Mouse (Mus musculus) midbrain, embryonic 10.5 days (tissue): ENCODE data around the gene Prickle2. TPM values are rescaled to one million over a fixed set of nuclear protein-coding genes. Genes with fewer than 3 reads are reported as not detected.

ENCODE experiments used
- DNase-seq: peaks from one replicate; pipeline ENCODE4 v3.0.0-alpha.2; 2017; ENCODE audit warnings: low spot score
- H3K27ac ChIP-seq: fragments of 300-500 bp; sonication (generic); replicated peaks from 2 replicates; pipeline ENCODE4 v1.5.1; 2016; ENCODE audit warnings: mild to moderate bottlenecking
- H3K27me3 ChIP-seq: fragments of 300-500 bp; sonication (generic); 2 replicates; pipeline ENCODE4 v1.6.1; 2016; ENCODE audit warnings: low read depth, mild to moderate bottlenecking; ENCODE audit not compliant: poor library complexity, severe bottlenecking
- H3K36me3 ChIP-seq: fragments of 300-500 bp; sonication (generic); 2 replicates; pipeline ENCODE4 v1.6.1; 2016; ENCODE audit warnings: mild to moderate bottlenecking, moderate library complexity
- H3K4me1 ChIP-seq: fragments of 300-500 bp; sonication (generic); 2 replicates; pipeline ENCODE4 v1.6.1; 2016
- H3K4me3 ChIP-seq: fragments of 300-500 bp; sonication (generic); 2 replicates; pipeline ENCODE4 v1.5.1; 2016; ENCODE audit warnings: mild to moderate bottlenecking, moderate library complexity
- H3K9me3 ChIP-seq: fragments of 300-500 bp; sonication (generic); replicated peaks from 2 replicates; pipeline ENCODE4 v1.6.1; 2016; ENCODE audit warnings: mild to moderate bottlenecking
- WGBS: fragments of 180-500 bp; shearing (Covaris S2); methylation state at CpG from one replicate; pipeline ENCODE4 v1.1.7; 2016; 5-methylcytosine and 5-hydroxymethylcytosine counted together
- polyA plus RNA-seq: library from polyadenylated mRNA; unstranded; fragments of >200 nt; fragmentation: Nextera tagmentation; extraction: Ambion mirVana; gene quantifications from 2 replicates; pipeline ENCODE4 v1.2.1, GENCODE M21; 2016

The Prickle2 gene
- polyA plus RNA-seq, 1 experiment from 2014 or later: 3.0 TPM

DNA sequence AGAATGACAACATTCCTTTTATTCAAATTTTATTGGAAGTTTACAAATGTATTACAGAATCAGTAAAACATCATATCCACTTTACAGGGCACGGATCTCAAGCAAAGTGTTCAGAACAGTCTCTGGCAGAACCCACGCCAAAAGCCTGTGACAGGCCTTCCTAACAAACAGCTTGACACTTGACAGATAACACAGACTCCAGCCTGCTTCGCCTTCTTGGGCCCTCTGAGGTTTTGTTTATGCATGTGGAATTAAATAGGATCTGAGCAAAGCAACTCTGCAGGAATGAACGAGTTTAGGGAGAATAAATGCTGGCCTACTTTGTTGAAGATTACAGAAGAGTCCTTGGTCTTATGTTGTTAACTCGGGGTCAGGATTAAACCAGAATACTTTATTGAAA lies 335.1 kb downstream of the Prickle2 start:
- Histone ChIP-seq H3K27me3 (no peaks in the 10 kb centered on the region), H3K9me3 (peaks cover 18% of the 10 kb centered on the region), H3K36me3 (peaks cover 1% of the 10 kb centered on the region; the same call in 1 of the 2 replicates), H3K4me1 (no peaks in the 10 kb centered on the region), H3K4me3 (no peak overlapping the region), H3K27ac (no peak overlapping the region)
- DNase-seq: no peak
- WGBS: 70% methylated on average over 5 of the region's 5 CpGs

DNA sequence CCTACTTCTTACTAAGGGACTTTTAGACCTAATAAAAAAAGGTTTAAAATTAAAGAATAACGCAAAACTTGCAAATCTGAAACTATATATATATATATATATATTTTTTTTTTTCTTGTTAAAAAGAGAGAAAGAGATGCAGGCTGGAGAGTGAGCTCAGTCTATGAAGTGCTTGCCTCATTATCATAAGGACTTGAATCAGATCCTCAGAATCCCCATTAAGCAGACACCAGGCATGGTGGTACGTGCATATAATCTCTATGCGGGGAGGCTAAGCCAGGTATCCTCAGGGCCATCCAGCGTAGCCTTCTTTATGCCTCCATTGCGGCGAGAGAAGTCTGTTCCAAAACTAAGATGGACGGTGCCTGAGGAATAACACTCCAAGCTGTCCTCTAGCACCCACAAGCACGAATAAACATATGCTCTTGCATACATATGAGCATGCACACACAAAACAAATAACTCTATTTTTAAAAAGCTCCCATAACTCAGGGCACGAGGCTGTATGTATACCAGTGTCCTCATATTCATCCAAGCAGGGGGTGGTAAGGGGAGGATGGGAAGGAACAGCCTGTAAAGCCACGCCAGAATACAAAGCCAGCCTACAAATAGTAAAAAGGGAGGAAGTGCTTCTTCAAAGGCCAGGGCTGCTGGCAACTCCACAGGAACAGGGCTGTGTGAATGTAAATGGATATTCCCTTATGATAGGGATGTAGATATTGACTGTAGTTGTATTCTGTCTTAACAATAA lies 358.5 kb downstream of the Prickle2 start:
- H3K36me3 ChIP-seq: no peaks in the 10 kb centered on the region
- no peak overlapping the region for H3K4me3 ChIP-seq
- DNase-seq: no peak
- no peaks in the 10 kb centered on the region for H3K27me3 ChIP-seq
- no peak overlapping the region for H3K27ac ChIP-seq
- H3K4me1 ChIP-seq: peaks cover 5% of the 10 kb centered on the region; the same call in 1 of the 2 replicates
- no peaks in the 10 kb centered on the region for H3K9me3 ChIP-seq
- 78% methylated on average over 10 of the region's 10 CpGs for WGBS

DNA sequence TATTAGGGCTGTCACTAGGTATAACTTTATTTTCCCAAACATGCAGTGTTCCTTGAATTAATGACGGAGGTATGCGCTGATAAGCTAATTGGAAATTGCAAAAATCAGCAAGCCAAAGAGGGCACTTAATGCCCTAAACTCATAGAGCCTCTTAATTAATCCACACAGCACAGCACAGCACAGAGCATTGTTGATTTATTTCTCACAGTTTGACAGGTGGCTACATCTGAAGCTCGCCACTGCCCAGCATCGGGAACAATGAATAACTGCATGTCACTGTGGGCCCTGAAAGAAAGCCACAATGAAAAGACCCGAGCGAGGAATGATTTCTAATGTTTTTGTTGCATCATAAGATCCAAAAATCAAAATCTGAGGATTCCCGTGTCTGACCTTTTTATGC lies 359.2 kb downstream of the Prickle2 start:
- Histone ChIP-seq H3K9me3 (no peaks in the 10 kb centered on the region), H3K27ac (no peak overlapping the region), H3K4me1 (peaks cover 5% of the 10 kb centered on the region; the same call in 1 of the 2 replicates), H3K27me3 (no peaks in the 10 kb centered on the region), H3K4me3 (no peak overlapping the region), H3K36me3 (no peaks in the 10 kb centered on the region)
- 65% methylated on average over 7 of the region's 7 CpGs for WGBS
- DNase-seq: no peak

GRCm38 (mm10) chr6:92345151-92345550 lies 360.8 kb downstream of the Prickle2 start:
- no peak overlapping the region for H3K4me3 ChIP-seq
- H3K9me3 ChIP-seq: no peaks in the 10 kb centered on the region
- no peak for DNase-seq
- no peaks in the 10 kb centered on the region for H3K27me3 ChIP-seq
- WGBS: 87% methylated on average over 2 of the region's 2 CpGs
- no peak overlapping the region for H3K27ac ChIP-seq
- no peaks in the 10 kb centered on the region for H3K36me3 ChIP-seq
- peaks cover 5% of the 10 kb centered on the region; the same call in 1 of the 2 replicates for H3K4me1 ChIP-seq

DNA sequence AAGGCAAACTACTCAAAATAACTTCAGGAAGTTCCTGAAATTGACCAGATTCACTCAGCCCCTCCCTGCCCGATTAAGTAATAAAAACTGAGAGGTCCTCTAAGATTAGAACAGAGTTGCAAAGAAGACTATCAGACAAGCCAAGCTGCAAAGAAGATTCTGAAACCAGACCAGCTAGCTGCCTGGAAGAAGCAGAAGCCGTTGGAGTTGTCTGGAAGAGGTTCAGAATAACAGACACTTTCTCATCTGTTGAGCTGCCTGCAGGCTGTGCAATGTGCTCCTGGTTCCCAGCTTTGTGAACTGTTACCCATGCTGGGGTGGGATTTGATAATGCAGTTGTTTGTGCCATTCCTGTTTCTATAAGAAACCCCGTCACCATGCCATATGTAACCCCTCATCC lies 361.4 kb downstream of the Prickle2 start:
- no peak overlapping the region for H3K27ac ChIP-seq
- no peaks in the 10 kb centered on the region for H3K36me3 ChIP-seq
- no peak for DNase-seq
- H3K4me3 ChIP-seq: no peak overlapping the region
- peaks cover 5% of the 10 kb centered on the region; the same call in 1 of the 2 replicates for H3K4me1 ChIP-seq
- no peaks in the 10 kb centered on the region for H3K27me3 ChIP-seq
- 93% methylated on average over 3 of the region's 3 CpGs for WGBS
- no peaks in the 10 kb centered on the region for H3K9me3 ChIP-seq

Other genes starting within 250 kb of the Prickle2 start
- gene A730049H05Rik, start 110.3 kb upstream of the Prickle2 start, polyA plus RNA-seq: 0.68 and 1.5 TPM in 2 replicates
- not detected in 2 replicates for gene Gm15737, start 163.2 kb upstream of the Prickle2 start, polyA plus RNA-seq
- 1.3 and 1.9 TPM in 2 replicates for gene Adamts9, start 237.3 kb upstream of the Prickle2 start, polyA plus RNA-seq